Mouse (Mus musculus): ENCODE results near the gene 9530053A07Rik. TPM values are rescaled to one million over a fixed set of nuclear protein-coding genes. Genes with fewer than 3 reads are reported as not detected.
A peak's percentile ranks its signal among the peaks of the same experiment; 100 is the strongest.

The 9530053A07Rik gene
- total and polyA plus RNA-seq, 3 experiments = not detected

- DNase-seq (ENCODE audit: low read depth, low spot score) = peak; percentile 96
- H3K27ac ChIP-seq (ENCODE audit: control insufficient read depth, low read depth, low read length) = peak within 1 kb of the TSS; percentile 91
- no peaks in the 10 kb centered on the region for H3K9me3 ChIP-seq (replicated peaks; ENCODE audit: insufficient read depth, low read length)
- peak within 1 kb of the TSS; percentile 96 for H3K9ac ChIP-seq (ENCODE audit: control insufficient read depth, low read depth, low read length, poor library complexity, severe bottlenecking)
- peaks cover 4 to 16% of the 10 kb centered on the region in 2 experiments for H3K36me3 ChIP-seq (ENCODE audit: control insufficient read depth in 1 of 2, insufficient read depth in 2 of 2, low read length in 2 of 2)
- H3K4me3 ChIP-seq (ENCODE audit: control insufficient read depth in 1 of 2, insufficient read depth in 1 of 2, low read depth in 2 of 2, low read length in 2 of 2) = peak within 1 kb of the TSS; percentile 77 to 98
- H3K4me1 ChIP-seq (ENCODE audit: control insufficient read depth in 1 of 2, insufficient read depth in 2 of 2, low read length in 2 of 2) = peaks cover 0 to 27% of the 10 kb centered on the region in 2 experiments; a peak in 3 of 4 replicates
- H3K79me2 ChIP-seq (ENCODE audit: control insufficient read depth, insufficient read depth, low read length, poor library complexity) = peaks cover 56% of the 10 kb centered on the region
- H3K27me3 ChIP-seq (ENCODE audit: control insufficient read depth in 1 of 2, insufficient read depth in 2 of 2, low read length in 2 of 2) = no peaks in the 10 kb centered on the region
- no peak for TF ChIP-seq JUND (IDR thresholded peaks at IDR 0.05; ENCODE audit: low read depth, low read length)
- peak; percentile 88 for TF ChIP-seq USF1 (IDR thresholded peaks at IDR 0.05; ENCODE audit: low read depth, low read length)
- 0 out of 4 replicates have a peak, but pooled peaks of 1 of the 2 experiments have one; percentile 15 for TF ChIP-seq USF2 (IDR thresholded peaks at IDR 0.05; ENCODE audit: borderline replicate concordance in 1 of 2, insufficient read depth in 1 of 2, low read depth in 1 of 2, low read length in 2 of 2)
- TF ChIP-seq POLR2AphosphoS5 (IDR thresholded peaks at IDR 0.05; ENCODE audit: borderline replicate concordance, low read depth, low read length) = no peak
- no peak for TF ChIP-seq E2F4 (IDR thresholded peaks at IDR 0.05; ENCODE audit: borderline replicate concordance, low read depth, low read length)
- TF ChIP-seq ZC3H11A (IDR thresholded peaks at IDR 0.05; ENCODE audit: low read depth, low read length) = no peak
- TF ChIP-seq MAX (IDR thresholded peaks at IDR 0.05; ENCODE audit: low read length) = peak; percentile 97
- TF ChIP-seq GATA1 (IDR thresholded peaks at IDR 0.05; ENCODE audit: low read depth, low read length) = no peak
- peak; percentile 83 for TF ChIP-seq TBP (IDR thresholded peaks at IDR 0.05; ENCODE audit: low read depth, low read length)
- 0 out of 4 replicates have a peak, but pooled peaks of 1 of the 2 experiments have one; percentile 10 for TF ChIP-seq EP300 (IDR thresholded peaks at IDR 0.05; ENCODE audit: low read depth in 1 of 2, low read length in 2 of 2)
- no peak for TF ChIP-seq CTCF (IDR thresholded peaks at IDR 0.05 in 2 of 3, conservative IDR thresholded peaks at IDR 0.05 in 1 of 3; ENCODE audit: control insufficient read depth in 1 of 3, insufficient read depth in 1 of 3, low read depth in 2 of 3, low read length in 3 of 3, poor library complexity in 1 of 3, severe bottlenecking in 1 of 3)
- TF ChIP-seq TCF12 (IDR thresholded peaks at IDR 0.05; ENCODE audit: low read depth, low read length) = peak; percentile 71
- TF ChIP-seq SMC3 (IDR thresholded peaks at IDR 0.05; ENCODE audit: low read depth, low read length) = no peak
- peak; percentile 74 for TF ChIP-seq ZMIZ1 (IDR thresholded peaks at IDR 0.05; ENCODE audit: low read depth, low read length)
- no peak for TF ChIP-seq CHD2 (IDR thresholded peaks at IDR 0.05; ENCODE audit: low read length)
- peak; percentile 86 for TF ChIP-seq HCFC1 (IDR thresholded peaks at IDR 0.05; ENCODE audit: low read depth, low read length)
- TF ChIP-seq UBTF (IDR thresholded peaks at IDR 0.05; ENCODE audit: borderline replicate concordance, insufficient read depth, low read depth, low read length) = no peak
- no peak; the same call in 1 of the 2 replicates for TF ChIP-seq MAZ (IDR thresholded peaks at IDR 0.05; ENCODE audit: low read depth, low read length)
- TF ChIP-seq MAFK (IDR thresholded peaks at IDR 0.05; ENCODE audit: borderline replicate concordance, low read depth, low read length) = peak; percentile 10; the same call in 1 of the 2 replicates
- peak; percentile 90 for TF ChIP-seq SIN3A (IDR thresholded peaks at IDR 0.05; ENCODE audit: low read length)
- TF ChIP-seq MEF2A (IDR thresholded peaks at IDR 0.05; ENCODE audit: extremely low read depth, insufficient replicate concordance, low read depth, low read length, poor library complexity, severe bottlenecking) = no peak
- TF ChIP-seq ETS1 (IDR thresholded peaks at IDR 0.05; ENCODE audit: low read depth, low read length) = peak; percentile 41; the same call in 1 of the 2 replicates
- TF ChIP-seq ZNF384 (IDR thresholded peaks at IDR 0.05; ENCODE audit: low read depth, low read length) = no peak
- no peak for TF ChIP-seq RAD21 (IDR thresholded peaks at IDR 0.05; ENCODE audit: low read depth, low read length)
- peak; percentile 98 for TF ChIP-seq MXI1 (IDR thresholded peaks at IDR 0.05; ENCODE audit: low read depth, low read length)
- TF ChIP-seq MYC (IDR thresholded peaks at IDR 0.05; ENCODE audit: low read depth, low read length) = peak; percentile 99
- no peak for TF ChIP-seq MYB (IDR thresholded peaks at IDR 0.05; ENCODE audit: low read depth, low read length)
- no peak for TF ChIP-seq GABPA (IDR thresholded peaks at IDR 0.05; ENCODE audit: low read depth, low read length)
- peak; percentile 75 to 89 for TF ChIP-seq POLR2A (IDR thresholded peaks at IDR 0.05; ENCODE audit: control insufficient read depth in 1 of 2, insufficient read depth in 1 of 2, low read depth in 1 of 2, low read length in 2 of 2, poor library complexity in 1 of 2)
- TF ChIP-seq NELFE (IDR thresholded peaks at IDR 0.05; ENCODE audit: low read depth, low read length) = peak; percentile 90
- TF ChIP-seq RCOR1 (IDR thresholded peaks at IDR 0.05; ENCODE audit: low read depth, low read length) = no peak
- TF ChIP-seq TAL1 (IDR thresholded peaks at IDR 0.05; ENCODE audit: low read length) = no peak
- TF ChIP-seq CHD1 (IDR thresholded peaks at IDR 0.05; ENCODE audit: low read depth, low read length) = no peak; the same call in 1 of the 2 replicates
- peak; percentile 85 for TF ChIP-seq NRF1 (IDR thresholded peaks at IDR 0.05; ENCODE audit: insufficient read depth, low read depth, low read length, poor library complexity, severe bottlenecking)
- no peak for TF ChIP-seq ZKSCAN1 (IDR thresholded peaks at IDR 0.05; ENCODE audit: low read depth, low read length)
Measured at GRCm38 (mm10) chr7:28169489-28170422, 40.5 kb downstream of the 9530053A07Rik start, which contains the start of gene Fbl. Fbl (plus strand) TSS chr7:28169710.

Measured in MEL (cell line).